Mouse (Mus musculus) megakaryocyte, embryonic 14.5 days (primary cell): ENCODE data around the gene Sin3a.

Source experiments
- FLI1 ChIP-seq: IDR thresholded peaks from 2 replicates; pipeline ENCODE4 v1.6.1; 2012; ENCODE audit warnings: low read length, inconsistent platforms, mixed read lengths
- GATA1 ChIP-seq: IDR thresholded peaks from 3 replicates; pipeline ENCODE4 v1.6.1; 2012; ENCODE audit warnings: mixed read lengths, low read length, inconsistent platforms, borderline replicate concordance

GRCm38 (mm10) chr9:57147205-57148143, 75.6 kb downstream of the Sin3a start:
- no peak for TF ChIP-seq GATA1
- TF ChIP-seq FLI1: no peak
